Comparison of ENCODE assay signal across 8 mouse cellular contexts in the genomic region with DNA sequence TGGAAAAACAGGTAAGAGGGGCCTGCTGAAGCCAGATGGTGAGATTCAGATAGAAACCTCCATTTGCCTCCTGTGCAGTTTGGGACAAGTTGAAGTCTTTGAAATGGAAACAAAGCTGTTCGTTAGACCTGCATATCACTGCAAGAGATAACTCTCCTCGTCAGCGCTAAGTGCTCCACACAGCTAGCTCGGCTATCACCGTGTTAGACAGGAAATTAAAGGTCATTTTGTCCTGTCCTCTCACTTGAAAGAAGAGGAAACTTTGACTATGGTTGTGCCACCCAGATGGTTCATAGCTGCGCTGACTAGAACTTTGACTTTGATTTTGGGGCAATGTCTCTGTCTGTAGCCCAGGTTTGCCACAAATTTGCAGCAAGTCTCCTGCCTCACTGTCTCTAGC.
"Had no signal": no experiment of that assay in that cellular context is flagged by ENCODE, and none has a peak within 500 bp of the region (broad histone marks: within the 10 kb centered on the region; RNA-seq: fewer than 3 reads in every experiment).

No protein-coding gene starts in this region.

- DNase-seq: kidney, postnatal 25 days; layer of hippocampus, adult 9-11 months; left cerebral cortex, postnatal 4 days; liver, postnatal 0 days; lung, embryonic 14.5 days; thymus, postnatal 25 days had no signal

- ATAC-seq: liver, postnatal 0 days; lung, postnatal 0 days; midbrain, embryonic 15.5 days had no signal
